Mouse (Mus musculus) heart, embryonic 14.5 days (tissue): ENCODE measurements around the gene Olfr1342. TPM values are rescaled to one million over a fixed set of nuclear protein-coding genes. Genes with fewer than 3 reads are reported as not detected.

Source experiments
- ATAC-seq: fragments of 200-750 bp; cut with Nextera tagmentation; 2 replicates; pipeline ENCODE4 v1.8.0; 2017; ENCODE audit warnings: low read depth, moderate TSS enrichment; ENCODE audit not compliant: insufficient number of reproducible peaks, insufficient read depth, low FRiP score
- H3K27ac ChIP-seq, 2 experiments: fragments of 200-500 bp in 1 of 2; fragments of 300-500 bp in 1 of 2; sonication (generic) in 1 of 2; replicated peaks in 1 of 2; 2 replicates each; pipeline ENCODE4 v1.5.1; 2012 to 2014; ENCODE audit warnings: low read depth in 2 of 2, low read length in 2 of 2, control low read depth in 1 of 2, mild to moderate bottlenecking in 1 of 2, mixed read lengths in 1 of 2; ENCODE audit not compliant: control insufficient read depth in 1 of 2, insufficient read depth in 1 of 2
- H3K27me3 ChIP-seq: fragments of 300-500 bp; sonication (generic); 2 replicates; pipeline ENCODE4 v1.6.1; 2014; ENCODE audit warnings: mild to moderate bottlenecking, low read length, control low read depth; ENCODE audit not compliant: control insufficient read depth, insufficient read depth
- H3K36me3 ChIP-seq: fragments of 300-500 bp; sonication (generic); 2 replicates; pipeline ENCODE4 v1.6.1; 2014; ENCODE audit warnings: mild to moderate bottlenecking, control low read depth, low read length, mixed read lengths; ENCODE audit not compliant: control insufficient read depth, insufficient read depth
- H3K4me1 ChIP-seq, 2 experiments: fragments of 200-500 bp in 1 of 2; fragments of 300-500 bp in 1 of 2; sonication (generic) in 1 of 2; 2 replicates each; pipeline ENCODE4 v1.6.1; 2012 to 2014; ENCODE audit warnings: low read length in 2 of 2, control low read depth in 1 of 2, mixed read lengths in 1 of 2; ENCODE audit not compliant: control insufficient read depth in 2 of 2, insufficient read depth in 2 of 2
- H3K4me2 ChIP-seq: fragments of 300-500 bp; sonication (generic); 2 replicates; pipeline ENCODE4 v1.6.1; 2014; ENCODE audit warnings: mild to moderate bottlenecking, low read length
- H3K4me3 ChIP-seq, 2 experiments: fragments of 200-500 bp in 1 of 2; fragments of 300-500 bp in 1 of 2; sonication (generic) in 1 of 2; 2 replicates each; pipeline ENCODE4 v1.5.1; 2012 to 2014; ENCODE audit warnings: low read length in 2 of 2, mild to moderate bottlenecking in 2 of 2, control low read depth in 1 of 2, low read depth in 1 of 2, moderate library complexity in 1 of 2; ENCODE audit not compliant: control insufficient read depth in 1 of 2, insufficient read depth in 1 of 2
- H3K9ac ChIP-seq: fragments of 300-500 bp; sonication (generic); 2 replicates; pipeline ENCODE4 v1.6.1; 2014; ENCODE audit warnings: mild to moderate bottlenecking, low read length
- H3K9me3 ChIP-seq: fragments of 300-500 bp; sonication (generic); 2 replicates; pipeline ENCODE4 v1.6.1; 2016; ENCODE audit warnings: low read length, control low read depth; ENCODE audit not compliant: control insufficient read depth
- WGBS: fragments of 180-500 bp; shearing (Covaris S2); extraction: QIAGEN DNeasy Blood & Tissue Kit; methylation state at CpG from one replicate; pipeline ENCODE4 v1.1.7; 2014; 5-methylcytosine and 5-hydroxymethylcytosine counted together
- polyA plus RNA-seq: library from polyadenylated mRNA; unstranded; fragments of >200 nt; fragmentation: Nextera tagmentation; extraction: Ambion mirVana; gene quantifications from 2 replicates; pipeline ENCODE4 v1.2.1, GENCODE M21; 2014

The Olfr1342 gene
- not detected in 2 replicates for polyA plus RNA-seq

DNA sequence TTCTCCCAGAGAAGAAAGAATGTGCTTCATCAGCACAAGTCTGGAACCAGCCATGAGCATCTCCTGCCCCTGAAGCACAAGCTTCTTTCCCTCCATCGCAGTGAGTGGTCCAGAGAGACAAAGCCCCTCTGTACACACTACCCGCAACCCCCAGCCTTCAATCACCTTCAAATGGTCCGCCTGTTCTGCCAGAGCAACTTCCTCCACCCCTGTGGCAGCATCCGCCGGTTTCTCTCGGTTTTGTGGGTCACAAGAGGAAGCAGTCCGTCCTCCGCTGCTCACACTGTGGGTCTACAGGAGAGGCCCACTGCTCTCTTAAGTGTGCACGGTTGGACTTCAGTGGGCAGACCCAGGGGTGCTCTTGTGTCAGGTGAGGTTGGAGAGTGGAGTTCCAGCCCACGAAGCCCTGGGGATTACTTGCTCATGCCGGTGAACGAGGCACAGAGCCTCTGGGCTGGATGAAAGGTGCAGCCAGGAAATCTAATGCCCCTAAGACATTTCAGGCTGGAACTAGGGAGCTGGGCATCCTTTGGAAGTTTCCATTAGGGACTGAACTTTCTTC, at the start of gene Olfr1342:
TSS of gene Olfr1342 (minus strand) at position 345 of the 562 bp plus-strand sequence.
- H3K4me1 ChIP-seq = no peaks in the 10 kb centered on the region
- no peaks in the 10 kb centered on the region for H3K9me3 ChIP-seq
- no peak within 1 kb of the TSS for H3K4me2 ChIP-seq
- no peak within 1 kb of the TSS for H3K9ac ChIP-seq
- H3K36me3 ChIP-seq = no peaks in the 10 kb centered on the region
- H3K27me3 ChIP-seq = no peaks in the 10 kb centered on the region
- H3K27ac ChIP-seq = no peak within 1 kb of the TSS
- H3K4me3 ChIP-seq = no peak within 1 kb of the TSS
- ATAC-seq = no peak
- WGBS = 54% methylated on average over 12 of the region's 12 CpGs

DNA sequence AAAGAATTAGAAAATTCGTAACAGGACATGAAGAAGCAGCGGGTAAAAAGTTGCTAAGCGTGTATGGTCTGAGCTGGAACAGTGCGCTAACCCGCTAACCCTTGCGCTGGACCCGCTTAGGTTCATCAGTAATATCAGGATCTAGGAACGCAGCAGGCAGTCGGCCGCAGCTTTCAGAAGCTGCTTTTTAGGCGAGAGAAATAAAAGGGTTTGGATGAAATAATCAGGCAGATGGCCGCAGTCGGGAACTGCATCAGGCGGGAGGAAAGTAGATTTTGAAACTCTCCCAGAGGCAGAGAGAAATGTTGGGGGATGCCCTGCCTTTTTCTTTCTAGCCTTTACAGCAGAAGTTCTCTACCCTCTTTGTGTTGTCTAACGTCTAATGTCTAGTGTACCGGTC, 49.3 kb upstream of the Olfr1342 start:
- no peaks in the 10 kb centered on the region for H3K4me1 ChIP-seq
- H3K4me2 ChIP-seq = no peak overlapping the region; the same call in 1 of the 2 replicates
- H3K9ac ChIP-seq = no peak overlapping the region
- no peak for ATAC-seq
- no peak overlapping the region for H3K4me3 ChIP-seq
- no peaks in the 10 kb centered on the region for H3K9me3 ChIP-seq
- H3K27ac ChIP-seq = no peak overlapping the region
- H3K36me3 ChIP-seq = no peaks in the 10 kb centered on the region
- 6% methylated on average over 16 of the region's 16 CpGs for WGBS
- peaks cover 22% of the 10 kb centered on the region for H3K27me3 ChIP-seq

DNA sequence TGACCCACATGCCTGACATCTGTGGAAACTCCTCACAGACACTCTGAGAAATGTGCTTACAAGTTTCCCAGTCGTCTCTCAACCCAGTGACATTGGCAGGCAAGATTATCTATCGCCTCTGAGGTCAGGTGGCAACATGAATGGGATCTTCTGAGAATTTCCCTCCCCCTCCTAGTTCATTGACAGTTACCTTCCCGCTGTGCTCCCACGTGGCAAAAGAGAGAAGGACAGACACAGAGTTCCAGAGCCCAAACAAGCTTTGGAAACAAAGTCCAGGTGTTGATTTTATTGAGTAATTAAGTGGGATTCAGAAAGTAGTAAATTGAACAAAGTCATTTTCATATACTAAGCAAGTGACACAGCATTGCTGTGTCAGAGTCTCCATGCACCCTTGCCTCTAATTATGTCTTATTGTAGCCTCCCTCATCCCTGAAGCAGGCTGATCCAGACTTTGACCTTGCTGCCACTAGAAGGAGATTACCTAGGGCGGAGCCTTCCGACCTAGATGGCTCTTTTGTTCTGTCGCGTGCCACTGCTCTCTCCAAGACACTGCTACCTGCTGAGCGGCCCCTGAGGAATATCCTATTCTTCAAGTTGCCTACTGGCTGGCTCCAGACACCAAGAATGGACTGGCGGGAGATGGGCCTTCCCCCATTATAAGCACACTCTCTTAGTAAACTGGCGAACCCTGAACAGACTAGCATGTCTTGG, 48.6 kb upstream of the Olfr1342 start:
- Histone ChIP-seq H3K9ac (no peak overlapping the region), H3K4me2 (no peak overlapping the region; the same call in 1 of the 2 replicates), H3K27me3 (peaks cover 22% of the 10 kb centered on the region), H3K4me3 (no peak overlapping the region), H3K36me3 (no peaks in the 10 kb centered on the region), H3K4me1 (no peaks in the 10 kb centered on the region), H3K9me3 (no peaks in the 10 kb centered on the region), H3K27ac (no peak overlapping the region)
- WGBS = 7% methylated on average over 11 of the region's 11 CpGs
- no peak for ATAC-seq

DNA sequence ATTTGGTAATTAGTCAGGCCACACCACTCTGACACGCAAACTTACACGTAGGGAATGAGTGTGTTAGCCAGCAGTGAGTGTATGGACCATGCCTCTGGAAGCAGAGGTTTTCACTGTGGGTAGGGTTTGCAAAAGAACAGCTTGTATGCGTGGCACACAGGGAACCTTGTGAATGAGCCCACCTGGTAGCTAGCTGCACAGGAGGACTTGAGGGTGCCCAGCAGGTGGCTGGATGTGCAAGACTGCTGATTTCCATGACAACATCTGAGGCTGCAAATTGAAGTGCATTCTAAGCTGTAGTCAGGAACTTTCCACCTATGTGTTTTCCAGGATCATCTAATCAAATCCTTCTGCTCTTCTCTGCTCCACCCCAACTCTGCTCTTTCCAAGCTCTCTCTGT, 47.0 kb upstream of the Olfr1342 start:
- no peak for ATAC-seq
- H3K4me2 ChIP-seq = no peak overlapping the region
- 47% methylated on average over 3 of the region's 3 CpGs for WGBS

DNA sequence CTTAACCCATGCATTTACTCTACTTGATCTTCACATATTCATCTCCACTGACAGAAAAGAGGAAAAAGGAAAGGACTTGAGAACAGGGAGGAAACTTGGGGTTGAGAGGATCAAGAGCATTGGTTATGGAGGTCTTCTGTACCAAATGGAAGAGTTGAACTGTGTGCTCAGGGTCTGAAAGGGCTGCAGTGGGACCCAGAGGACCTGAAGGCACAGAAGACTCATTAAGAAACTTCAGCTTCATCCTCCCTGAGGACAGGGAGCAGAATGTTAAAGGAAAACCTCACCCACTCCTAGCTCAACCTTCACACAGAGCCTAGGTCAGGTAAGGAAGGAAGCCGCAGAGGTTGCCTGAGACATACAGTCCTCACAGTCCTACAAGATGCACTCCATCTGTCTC, 39.3 kb upstream of the Olfr1342 start, which contains the start of gene Olfr1339:
TSS of gene Olfr1339 (plus strand) at position 301 of the 400 bp plus-strand sequence.
- H3K4me3 ChIP-seq = no peak within 1 kb of the TSS
- no peaks in the 10 kb centered on the region for H3K27me3 ChIP-seq
- no peaks in the 10 kb centered on the region for H3K36me3 ChIP-seq
- 0 out of 2 replicates have a peak, but pooled peaks cover 3% of the 10 kb centered on the region for H3K9me3 ChIP-seq
- no peaks in the 10 kb centered on the region for H3K4me1 ChIP-seq
- H3K9ac ChIP-seq = no peak within 1 kb of the TSS
- ATAC-seq = no peak
- H3K4me2 ChIP-seq = no peak within 1 kb of the TSS
- H3K27ac ChIP-seq = no peak within 1 kb of the TSS
- 91% methylated on average over 1 of the region's 1 CpGs for WGBS

More for the DNA sequence above, 47.0 kb upstream of the Olfr1342 start:
- H3K4me1 ChIP-seq = no peaks in the 10 kb centered on the region
- H3K27me3 ChIP-seq = peaks cover 22% of the 10 kb centered on the region
- H3K36me3 ChIP-seq = no peaks in the 10 kb centered on the region
- H3K27ac ChIP-seq = no peak overlapping the region
- no peaks in the 10 kb centered on the region for H3K9me3 ChIP-seq
- no peak overlapping the region for H3K9ac ChIP-seq
- no peak overlapping the region for H3K4me3 ChIP-seq

DNA sequence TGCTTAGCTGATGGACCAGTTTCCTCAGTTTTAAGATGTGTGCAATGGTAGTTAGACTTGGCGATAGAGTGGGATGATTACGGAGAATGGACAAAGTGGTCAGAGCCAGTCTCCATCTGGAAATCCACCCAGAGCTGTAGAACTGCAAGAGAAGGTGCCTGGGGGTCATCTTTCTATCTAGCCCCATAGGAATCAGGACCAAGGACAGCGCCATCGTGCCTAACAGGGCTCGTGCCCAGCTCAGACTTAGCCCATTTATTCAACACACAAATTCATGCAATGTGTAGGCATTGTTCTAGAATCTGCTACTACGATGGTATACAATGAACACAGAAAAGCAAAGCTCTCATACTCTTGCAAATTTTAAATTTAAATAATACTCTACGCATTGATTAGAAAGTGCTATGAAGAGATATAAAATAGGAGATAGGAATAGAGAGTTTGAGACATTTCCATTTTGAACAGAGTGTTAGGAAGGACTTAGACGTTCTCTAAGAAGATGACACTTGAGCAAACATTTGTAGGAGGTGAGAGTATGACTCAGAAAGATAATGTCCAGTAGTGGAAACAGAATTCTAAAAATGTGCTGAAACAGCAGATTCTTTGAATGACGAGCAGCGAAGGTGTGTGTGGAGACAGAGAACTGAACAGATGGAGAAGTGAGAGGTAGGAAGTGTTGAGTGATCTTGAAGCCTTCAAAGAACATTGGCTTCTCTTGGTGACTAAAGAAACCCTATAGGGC, 29.4 kb upstream of the Olfr1342 start:
- H3K9me3 ChIP-seq = no peaks in the 10 kb centered on the region
- no peaks in the 10 kb centered on the region for H3K27me3 ChIP-seq
- no peaks in the 10 kb centered on the region for H3K36me3 ChIP-seq
- no peak for ATAC-seq
- H3K4me2 ChIP-seq = no peak overlapping the region
- no peak overlapping the region for H3K9ac ChIP-seq
- H3K4me1 ChIP-seq = no peaks in the 10 kb centered on the region
- H3K27ac ChIP-seq = no peak overlapping the region
- no peak overlapping the region for H3K4me3 ChIP-seq
- 46% methylated on average over 10 of the region's 10 CpGs for WGBS

DNA sequence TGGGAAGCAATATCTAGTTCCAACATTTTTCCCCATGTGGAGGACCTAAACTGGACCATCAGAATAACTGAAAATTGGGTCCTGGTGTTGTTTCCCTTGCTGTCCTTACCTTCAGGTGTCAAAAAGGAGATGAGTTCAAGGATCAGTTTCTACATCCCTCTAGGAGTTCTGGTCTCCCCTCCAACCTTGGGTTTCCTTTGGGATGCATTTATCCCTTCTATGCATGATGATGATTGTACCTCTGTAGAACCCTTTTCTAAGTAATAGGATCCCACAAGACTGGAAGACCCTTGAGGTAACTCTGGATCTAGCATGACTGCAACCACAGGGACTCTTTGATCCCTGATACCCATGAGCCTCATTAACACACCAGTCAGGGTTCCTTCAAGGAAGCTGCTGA, 27.3 kb upstream of the Olfr1342 start, which contains the start of gene Olfr1340:
TSS of gene Olfr1340 (plus strand) at position 301 of the 400 bp plus-strand sequence.
- Histone ChIP-seq H3K4me3 (no peak within 1 kb of the TSS), H3K4me2 (no peak within 1 kb of the TSS)

More for the DNA sequence above, 27.3 kb upstream of the Olfr1342 start, which contains the start of gene Olfr1340:
- H3K36me3 ChIP-seq = no peaks in the 10 kb centered on the region
- H3K9ac ChIP-seq = no peak within 1 kb of the TSS
- H3K9me3 ChIP-seq = no peaks in the 10 kb centered on the region
- no peaks in the 10 kb centered on the region for H3K4me1 ChIP-seq
- no peaks in the 10 kb centered on the region for H3K27me3 ChIP-seq
- no peak for ATAC-seq
- no peak within 1 kb of the TSS for H3K27ac ChIP-seq
